Mouse (Mus musculus) lung, adult 2 months (tissue): Measurements from ENCODE around the gene Ptprb. TPM values are rescaled to one million over a fixed set of nuclear protein-coding genes. Genes with fewer than 3 reads are reported as not detected.

Experiments used
- DNase-seq: peaks from one replicate; pipeline ENCODE4 v3.0.0; 2022
- H3K4me1 ChIP-seq: fragments of 200-500 bp; 2 replicates; pipeline ENCODE4 v1.6.1; 2011; ENCODE audit warnings: low read length; ENCODE audit not compliant: control insufficient read depth, insufficient read depth
- H3K4me3 ChIP-seq: fragments of 200-500 bp; replicated peaks from 2 replicates; pipeline ENCODE3; 2011; ENCODE audit warnings: low read depth, mild to moderate bottlenecking, control low read depth, low read length; ENCODE audit errors: extremely low read depth
- CTCF ChIP-seq: fragments of 200-500 bp; IDR thresholded peaks from 2 replicates; pipeline ENCODE4 v1.5.1; 2011; ENCODE audit warnings: mild to moderate bottlenecking, low read length, control low read depth; ENCODE audit not compliant: insufficient read depth
- POLR2A ChIP-seq: fragments of 200-500 bp; IDR thresholded peaks from 2 replicates; pipeline ENCODE4 v1.6.1; 2011; ENCODE audit warnings: low read depth, mild to moderate bottlenecking, control low read depth, low read length, borderline replicate concordance; ENCODE audit errors: extremely low read depth
- WGBS: fragments of 180-500 bp; shearing (Covaris S2); methylation state at CpG from one replicate; pipeline ENCODE4 v1.1.7; 2018; 5-methylcytosine and 5-hydroxymethylcytosine counted together
- polyA plus RNA-seq: library from polyadenylated mRNA; depleted of rRNA; stranded (reverse); fragments of >200 nt; gene quantifications from 2 replicates; pipeline ENCODE4 v1.2.3, GENCODE M21; 2012; rRNA removed

The Ptprb gene
- polyA plus RNA-seq, 1 experiment, result 83.5 TPM

- Histone ChIP-seq H3K4me3 (no peak overlapping the region), H3K4me1 (no peaks in the 10 kb centered on the region; the same call in 1 of the 2 replicates)
- no peak for TF ChIP-seq CTCF
- no peak for TF ChIP-seq POLR2A
- WGBS, result 83% methylated on average over 7 of the region's 7 CpGs
- DNase-seq, result no peak
These were observed 157.1 kb downstream of the Ptprb start for GRCm38 (mm10) chr10:116432421-116432820.

DNA sequence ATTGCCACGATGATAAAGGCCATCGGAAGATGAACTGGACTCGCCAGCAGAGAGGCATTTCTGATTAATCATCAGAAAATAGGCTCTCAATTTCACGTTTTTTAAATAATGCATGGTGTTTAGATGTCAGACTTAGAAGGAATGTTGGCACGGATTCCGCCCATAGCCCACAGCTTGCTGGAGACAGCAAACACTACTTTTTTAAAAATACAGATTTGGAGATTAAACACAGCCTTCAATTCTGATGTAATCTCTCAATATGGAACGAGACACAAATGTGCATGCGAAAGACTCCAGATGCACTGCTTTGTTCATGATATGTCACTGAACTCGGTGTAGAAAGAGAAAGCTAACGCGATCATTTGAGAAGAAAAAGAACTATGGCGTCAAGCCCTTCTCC, 160.1 kb downstream of the Ptprb start:
- DNase-seq, result no peak
- Histone ChIP-seq H3K4me1 (no peaks in the 10 kb centered on the region; the same call in 1 of the 2 replicates), H3K4me3 (no peak overlapping the region)
- WGBS, result 71% methylated on average over 12 of the region's 12 CpGs
- TF ChIP-seq POLR2A (no peak), CTCF (no peak)

Other genes with a start within 250 kb of the Ptprb start
- not detected in 2 replicates for gene 4933416C03Rik, start 161.6 kb upstream of the Ptprb start, polyA plus RNA-seq
- 11.3 and 15.3 TPM in 2 replicates for gene Kcnmb4, start 198.4 kb downstream of the Ptprb start, polyA plus RNA-seq